Mouse (Mus musculus): ENCODE results near the gene Vmn2r63. TPM values are rescaled to one million over a fixed set of nuclear protein-coding genes. Genes with fewer than 3 reads are reported as not detected.
"Not testable (repeated sequence)": the region's sequence is repeated elsewhere in the genome, so short reads cannot be mapped to it uniquely, and the experiment has no call there.

Gene Vmn2r63
- polyA plus RNA-seq (2014; fragmentation: Nextera tagmentation; extraction: Ambion mirVana), result not detected in 2 replicates

GRCm38 (mm10) chr7:42933722-42934121, at the start of gene Vmn2r63:
TSS of gene Vmn2r63 (minus strand) at chr7:42933822.
- not testable (repeated sequence) for H3K4me1 ChIP-seq (ENCODE audit: control insufficient read depth, insufficient read depth, low read length); H3K4me3 ChIP-seq (replicated peaks; ENCODE audit: low read depth, low read length); H3K9me3 ChIP-seq (ENCODE audit: control insufficient read depth, low read length); H3K27me3 ChIP-seq (ENCODE audit: control insufficient read depth, insufficient read depth, low read length); H3K9ac ChIP-seq (replicated peaks; ENCODE audit: low read length); H3K36me3 ChIP-seq (ENCODE audit: control insufficient read depth, insufficient read depth, low read length); H3K27ac ChIP-seq (replicated peaks; ENCODE audit: low read depth, low read length); DNase-seq; H3K4me2 ChIP-seq (ENCODE audit: low read length); ATAC-seq (ENCODE audit: low FRiP score, low TSS enrichment)

DNA sequence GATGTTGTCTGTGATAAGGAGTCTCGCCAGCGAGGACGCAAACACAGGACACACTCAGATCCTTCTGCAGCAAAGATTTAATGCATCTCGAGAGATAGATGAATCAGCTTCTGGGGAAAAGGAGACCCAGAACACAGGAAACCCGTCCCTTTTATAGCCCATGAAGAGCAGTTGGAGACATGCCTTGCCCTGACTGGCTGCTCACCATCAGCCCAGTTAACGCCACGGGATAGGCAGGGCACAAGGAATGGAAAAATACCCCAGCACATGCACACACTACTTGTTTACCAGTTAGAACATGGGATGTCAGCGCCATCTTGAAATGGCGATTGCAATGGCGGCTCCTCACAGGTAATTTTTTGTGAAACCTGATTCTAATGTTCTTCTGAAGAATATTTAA, 47.1 kb upstream of the Vmn2r63 start:
- no peak overlapping the region for H3K4me2 ChIP-seq (ENCODE audit: low read length)
- 89% methylated on average over 10 of the region's 10 CpGs for WGBS
- no peaks in the 10 kb centered on the region for H3K4me1 ChIP-seq (ENCODE audit: control insufficient read depth, insufficient read depth, low read length)
- no peaks in the 10 kb centered on the region for H3K36me3 ChIP-seq (ENCODE audit: control insufficient read depth, insufficient read depth, low read length)
- no peak overlapping the region for H3K27ac ChIP-seq (replicated peaks; ENCODE audit: low read depth, low read length)
- H3K9me3 ChIP-seq (ENCODE audit: control insufficient read depth, low read length), result peaks cover 65% of the 10 kb centered on the region
- ATAC-seq (ENCODE audit: low FRiP score, low TSS enrichment) (no peak), DNase-seq (no peak)
- no peaks in the 10 kb centered on the region for H3K27me3 ChIP-seq (ENCODE audit: control insufficient read depth, insufficient read depth, low read length)
- no peak overlapping the region for H3K4me3 ChIP-seq (replicated peaks; ENCODE audit: low read depth, low read length)
- H3K9ac ChIP-seq (replicated peaks; ENCODE audit: low read length), result no peak overlapping the region

DNA sequence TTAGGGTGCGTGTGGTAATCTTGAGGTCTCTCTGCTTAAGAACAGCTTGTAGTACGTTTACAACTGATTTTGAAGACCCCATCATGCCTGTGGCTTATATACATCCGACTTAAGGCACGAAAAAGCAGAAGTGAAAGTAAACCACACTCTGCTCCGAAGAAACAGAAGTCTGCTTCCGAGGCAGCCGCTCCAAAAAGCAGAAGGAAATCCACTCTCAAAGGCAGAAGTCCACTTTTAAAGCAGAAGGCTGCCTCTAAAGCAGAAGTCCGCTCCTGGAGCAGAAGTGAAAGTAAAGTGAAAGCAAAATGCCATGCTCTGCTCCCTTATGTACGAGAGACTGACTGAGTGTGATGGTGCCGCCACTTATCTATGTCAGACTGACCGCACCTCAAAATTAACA, 46.5 kb upstream of the Vmn2r63 start:
- DNase-seq, result no peak
- 82% methylated on average over 11 of the region's 11 CpGs for WGBS
- Histone ChIP-seq H3K36me3 (ENCODE audit: control insufficient read depth, insufficient read depth, low read length) (no peaks in the 10 kb centered on the region), H3K4me3 (replicated peaks; ENCODE audit: low read depth, low read length) (no peak overlapping the region), H3K9me3 (ENCODE audit: control insufficient read depth, low read length) (peaks cover 63% of the 10 kb centered on the region), H3K27ac (replicated peaks; ENCODE audit: low read depth, low read length) (no peak overlapping the region), H3K27me3 (ENCODE audit: control insufficient read depth, insufficient read depth, low read length) (no peaks in the 10 kb centered on the region), H3K9ac (replicated peaks; ENCODE audit: low read length) (no peak overlapping the region), H3K4me1 (ENCODE audit: control insufficient read depth, insufficient read depth, low read length) (no peaks in the 10 kb centered on the region), H3K4me2 (ENCODE audit: low read length) (no peak overlapping the region)
- no peak for ATAC-seq (ENCODE audit: low FRiP score, low TSS enrichment)

DNA sequence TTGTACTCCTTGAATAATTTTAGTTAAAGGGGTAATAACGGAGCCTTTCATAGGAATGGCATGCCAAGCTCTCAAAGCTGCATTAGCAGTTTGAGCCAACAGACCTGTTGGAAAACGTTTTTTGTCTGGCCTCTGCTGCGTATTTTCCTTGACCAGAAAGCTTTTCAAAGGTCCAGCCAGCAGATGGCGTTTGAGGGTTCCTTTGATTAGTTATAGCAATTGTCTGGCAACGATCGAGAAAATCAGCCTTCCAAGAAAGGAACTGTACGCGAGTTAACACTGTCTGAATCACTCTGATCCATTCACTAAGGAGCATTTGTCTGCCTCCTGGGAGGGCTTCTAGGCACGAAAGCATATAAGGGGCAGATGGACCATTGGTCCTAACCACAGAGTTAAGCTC, 31.6 kb upstream of the Vmn2r63 start:
- Histone ChIP-seq H3K9me3 (ENCODE audit: control insufficient read depth, low read length) (peaks cover 53% of the 10 kb centered on the region), H3K27ac (replicated peaks; ENCODE audit: low read depth, low read length) (no peak overlapping the region), H3K27me3 (ENCODE audit: control insufficient read depth, insufficient read depth, low read length) (no peaks in the 10 kb centered on the region), H3K4me2 (ENCODE audit: low read length) (no peak overlapping the region), H3K9ac (replicated peaks; ENCODE audit: low read length) (no peak overlapping the region), H3K4me3 (replicated peaks; ENCODE audit: low read depth, low read length) (no peak overlapping the region), H3K4me1 (ENCODE audit: control insufficient read depth, insufficient read depth, low read length) (no peaks in the 10 kb centered on the region), H3K36me3 (ENCODE audit: control insufficient read depth, insufficient read depth, low read length) (no peaks in the 10 kb centered on the region)
- DNase-seq (no peak), ATAC-seq (ENCODE audit: low FRiP score, low TSS enrichment) (no peak)
- 69% methylated on average over 9 of the region's 9 CpGs for WGBS

- ATAC-seq (ENCODE audit: low FRiP score, low TSS enrichment); H3K36me3 ChIP-seq (ENCODE audit: control insufficient read depth, insufficient read depth, low read length); H3K27ac ChIP-seq (replicated peaks; ENCODE audit: low read depth, low read length); H3K4me1 ChIP-seq (ENCODE audit: control insufficient read depth, insufficient read depth, low read length); H3K9ac ChIP-seq (replicated peaks; ENCODE audit: low read length); DNase-seq; H3K4me2 ChIP-seq (ENCODE audit: low read length); H3K4me3 ChIP-seq (replicated peaks; ENCODE audit: low read depth, low read length); H3K27me3 ChIP-seq (ENCODE audit: control insufficient read depth, insufficient read depth, low read length): not testable (repeated sequence)
- peaks cover 20% of the 10 kb centered on the region for H3K9me3 ChIP-seq (ENCODE audit: control insufficient read depth, low read length)
- WGBS, result 91% methylated on average over 2 of the region's 2 CpGs
These were observed 35.6 kb downstream of the Vmn2r63 start for GRCm38 (mm10) chr7:42898067-42898466.

GRCm38 (mm10) chr7:42878090-42878489, 55.5 kb downstream of the Vmn2r63 start:
- WGBS, result 43% methylated on average over 23 of the region's 23 CpGs
- H3K36me3 ChIP-seq (ENCODE audit: control insufficient read depth, insufficient read depth, low read length), result no peaks in the 10 kb centered on the region
- no peak overlapping the region for H3K27ac ChIP-seq (replicated peaks; ENCODE audit: low read depth, low read length)
- H3K27me3 ChIP-seq (ENCODE audit: control insufficient read depth, insufficient read depth, low read length), result no peaks in the 10 kb centered on the region
- no peaks in the 10 kb centered on the region for H3K4me1 ChIP-seq (ENCODE audit: control insufficient read depth, insufficient read depth, low read length)
- H3K4me2 ChIP-seq (ENCODE audit: low read length), result no peak overlapping the region
- peaks cover 14% of the 10 kb centered on the region for H3K9me3 ChIP-seq (ENCODE audit: control insufficient read depth, low read length)
- no peak overlapping the region for H3K4me3 ChIP-seq (replicated peaks; ENCODE audit: low read depth, low read length)
- DNase-seq (no peak), ATAC-seq (ENCODE audit: low FRiP score, low TSS enrichment) (no peak)
- H3K9ac ChIP-seq (replicated peaks; ENCODE audit: low read length), result no peak overlapping the region

DNA sequence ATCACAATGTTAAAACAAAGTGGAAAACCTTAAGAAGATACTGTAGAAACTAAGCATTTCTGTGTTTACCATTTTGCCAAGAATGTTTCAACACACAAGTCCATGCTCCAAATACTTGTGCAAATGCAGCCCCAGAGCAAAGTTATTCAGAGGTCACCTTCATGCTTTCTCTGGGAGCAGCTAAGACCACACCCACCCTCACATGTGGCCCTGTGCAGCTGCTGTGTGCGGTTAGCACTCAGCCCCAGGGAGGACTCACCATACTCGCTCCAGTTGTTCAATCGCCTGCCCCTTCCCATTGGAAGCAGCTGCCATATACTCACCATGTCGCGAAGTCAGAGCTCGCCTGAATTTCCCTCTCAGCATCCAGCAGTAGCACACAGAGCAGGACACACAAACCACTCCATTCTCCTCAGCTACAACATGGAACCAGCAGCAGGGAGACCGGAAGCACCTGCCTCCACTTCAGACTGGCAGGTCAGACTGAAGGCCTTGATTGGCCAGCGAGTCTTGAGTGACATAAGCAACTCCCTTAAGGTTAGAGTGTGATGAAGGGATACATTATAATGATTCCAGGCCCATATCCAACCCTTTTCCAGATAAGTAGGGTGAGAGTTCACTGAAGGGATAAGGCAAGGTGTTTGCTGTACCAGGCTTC, 66.7 kb downstream of the Vmn2r63 start, which contains the start of gene Gm2381:
TSS of gene Gm2381 (minus strand) at position 434 of the 658 bp plus-strand sequence.
- not testable (repeated sequence) for H3K27me3 ChIP-seq (ENCODE audit: control insufficient read depth, insufficient read depth, low read length); H3K27ac ChIP-seq (replicated peaks; ENCODE audit: low read depth, low read length); DNase-seq; ATAC-seq (ENCODE audit: low FRiP score, low TSS enrichment); H3K9ac ChIP-seq (replicated peaks; ENCODE audit: low read length); H3K9me3 ChIP-seq (ENCODE audit: control insufficient read depth, low read length); H3K4me1 ChIP-seq (ENCODE audit: control insufficient read depth, insufficient read depth, low read length); H3K4me2 ChIP-seq (ENCODE audit: low read length); H3K36me3 ChIP-seq (ENCODE audit: control insufficient read depth, insufficient read depth, low read length); H3K4me3 ChIP-seq (replicated peaks; ENCODE audit: low read depth, low read length)
- 82% methylated on average over 8 of the region's 8 CpGs for WGBS

Small RNAs within 50 kb of the gene (microRNA-seq; reads per million reads assigned to microRNA genes)
- not detected for gene Gm23256

Other genes starting within 250 kb of the Vmn2r63 start
- 7.6 and 8.2 TPM in 2 replicates for gene Zfp975, start 241.1 kb downstream of the Vmn2r63 start, polyA plus RNA-seq (2014; fragmentation: Nextera tagmentation; extraction: Ambion mirVana)
- gene Gm17067, start 206.8 kb downstream of the Vmn2r63 start, polyA plus RNA-seq (2014; fragmentation: Nextera tagmentation; extraction: Ambion mirVana), result not detected in 2 replicates
- gene Vmn2r62, start 140.3 kb downstream of the Vmn2r63 start, polyA plus RNA-seq (2014; fragmentation: Nextera tagmentation; extraction: Ambion mirVana), result not detected in 2 replicates
- gene Gm2381, start 66.6 kb downstream of the Vmn2r63 start, polyA plus RNA-seq (2014; fragmentation: Nextera tagmentation; extraction: Ambion mirVana), result not detected in 2 replicates
- gene Gm9268, start 84.9 kb upstream of the Vmn2r63 start, polyA plus RNA-seq (2014; fragmentation: Nextera tagmentation; extraction: Ambion mirVana), result not detected in 2 replicates
- not detected in 2 replicates for gene Zfp936, start 180.4 kb upstream of the Vmn2r63 start, polyA plus RNA-seq (2014; fragmentation: Nextera tagmentation; extraction: Ambion mirVana)